Mouse (Mus musculus): ENCODE results near the gene Lrfn2. TPM values are rescaled to one million over a fixed set of nuclear protein-coding genes. Genes with fewer than 3 reads are reported as not detected.
A peak's percentile ranks its signal among the peaks of the same experiment; 100 is the strongest.

Gene Lrfn2
- polyA plus RNA-seq, 1 experiment from 2014 or later: 0.08 TPM

- Histone ChIP-seq H3K27ac (ENCODE audit: low read length) (no peak overlapping the region), H3K4me3 (ENCODE audit: low read length) (no peak overlapping the region), H3K9me3 (replicated peaks; ENCODE audit: control insufficient read depth, low read length) (peaks cover 2% of the 10 kb centered on the region; the same call in 1 of the 2 replicates), H3K27me3 (ENCODE audit: control insufficient read depth, insufficient read depth, low read length) (peaks cover 45% of the 10 kb centered on the region), H3K36me3 (ENCODE audit: control insufficient read depth, insufficient read depth) (no peaks in the 10 kb centered on the region), H3K9ac (ENCODE audit: low read length) (no peak overlapping the region), H3K4me2 (ENCODE audit: low read depth, low read length) (no peak overlapping the region), H3K4me1 (ENCODE audit: control insufficient read depth, insufficient read depth, low read length) (peaks cover 3% of the 10 kb centered on the region)
- ATAC-seq (replicated peaks; ENCODE audit: extremely low read depth, insufficient read depth, low FRiP score): no peak
- 45% methylated on average over 10 of the region's 10 CpGs for WGBS
Measured at GRCm38 (mm10) chr17:48930994-48931393, 1.2 kb upstream of the Lrfn2 start.

GRCm38 (mm10) chr17:48932406-48932906 is 277 bp downstream of the Lrfn2 start:
- H3K27ac ChIP-seq (ENCODE audit: low read length): no peak overlapping the region
- no peak for ATAC-seq (replicated peaks; ENCODE audit: extremely low read depth, insufficient read depth, low FRiP score)
- H3K4me3 ChIP-seq (ENCODE audit: low read length): peak overlapping the region; percentile 64
- H3K36me3 ChIP-seq (ENCODE audit: control insufficient read depth, insufficient read depth): no peaks in the 10 kb centered on the region
- no peaks in the 10 kb centered on the region for H3K9me3 ChIP-seq (replicated peaks; ENCODE audit: control insufficient read depth, low read length)
- peaks cover 49% of the 10 kb centered on the region for H3K27me3 ChIP-seq (ENCODE audit: control insufficient read depth, insufficient read depth, low read length)
- peak overlapping the region; percentile 94 for H3K4me2 ChIP-seq (ENCODE audit: low read depth, low read length)
- WGBS: under 1% methylated on average over 26 of the region's 26 CpGs
- no peak overlapping the region for H3K9ac ChIP-seq (ENCODE audit: low read length)
- H3K4me1 ChIP-seq (ENCODE audit: control insufficient read depth, insufficient read depth, low read length): peaks cover 3% of the 10 kb centered on the region

GRCm38 (mm10) chr17:48932916-48933315 is 737 bp downstream of the Lrfn2 start:
- Histone ChIP-seq H3K4me1 (ENCODE audit: control insufficient read depth, insufficient read depth, low read length) (peaks cover 3% of the 10 kb centered on the region), H3K4me2 (ENCODE audit: low read depth, low read length) (peak overlapping the region; percentile 94), H3K27ac (ENCODE audit: low read length) (no peak overlapping the region), H3K27me3 (ENCODE audit: control insufficient read depth, insufficient read depth, low read length) (peaks cover 49% of the 10 kb centered on the region), H3K36me3 (ENCODE audit: control insufficient read depth, insufficient read depth) (no peaks in the 10 kb centered on the region), H3K4me3 (ENCODE audit: low read length) (peak overlapping the region; percentile 64), H3K9ac (ENCODE audit: low read length) (no peak overlapping the region), H3K9me3 (replicated peaks; ENCODE audit: control insufficient read depth, low read length) (no peaks in the 10 kb centered on the region)
- WGBS: 7% methylated on average over 8 of the region's 9 CpGs
- no peak for ATAC-seq (replicated peaks; ENCODE audit: extremely low read depth, insufficient read depth, low FRiP score)

- H3K27me3 ChIP-seq (ENCODE audit: control insufficient read depth, insufficient read depth, low read length): peaks cover 46% of the 10 kb centered on the region
- H3K9ac ChIP-seq (ENCODE audit: low read length): no peak overlapping the region
- no peak overlapping the region for H3K4me2 ChIP-seq (ENCODE audit: low read depth, low read length)
- ATAC-seq (replicated peaks; ENCODE audit: extremely low read depth, insufficient read depth, low FRiP score): no peak
- H3K36me3 ChIP-seq (ENCODE audit: control insufficient read depth, insufficient read depth): no peaks in the 10 kb centered on the region
- no peak overlapping the region for H3K27ac ChIP-seq (ENCODE audit: low read length)
- no peak overlapping the region for H3K4me3 ChIP-seq (ENCODE audit: low read length)
- WGBS: 76% methylated on average over 8 of the region's 8 CpGs
- no peaks in the 10 kb centered on the region for H3K9me3 ChIP-seq (replicated peaks; ENCODE audit: control insufficient read depth, low read length)
- peaks cover 3% of the 10 kb centered on the region for H3K4me1 ChIP-seq (ENCODE audit: control insufficient read depth, insufficient read depth, low read length)
Measured at GRCm38 (mm10) chr17:48935201-48935600, 3.0 kb downstream of the Lrfn2 start.

- H3K27me3 ChIP-seq (ENCODE audit: control insufficient read depth, insufficient read depth, low read length): peaks cover 37% of the 10 kb centered on the region
Measured at GRCm38 (mm10) chr17:48936445-48937141, 4.4 kb downstream of the Lrfn2 start.

GRCm38 (mm10) chr17:48938711-48939220 is 6.6 kb downstream of the Lrfn2 start:
- Histone ChIP-seq H3K36me3 (ENCODE audit: control insufficient read depth, insufficient read depth) (no peaks in the 10 kb centered on the region), H3K9me3 (replicated peaks; ENCODE audit: control insufficient read depth, low read length) (no peaks in the 10 kb centered on the region), H3K27me3 (ENCODE audit: control insufficient read depth, insufficient read depth, low read length) (peaks cover 19% of the 10 kb centered on the region), H3K27ac (ENCODE audit: low read length) (no peak overlapping the region), H3K4me2 (ENCODE audit: low read depth, low read length) (no peak overlapping the region), H3K4me1 (ENCODE audit: control insufficient read depth, insufficient read depth, low read length) (no peaks in the 10 kb centered on the region), H3K4me3 (ENCODE audit: low read length) (no peak overlapping the region), H3K9ac (ENCODE audit: low read length) (no peak overlapping the region)
- 64% methylated on average over 7 of the region's 7 CpGs for WGBS
- no peak for ATAC-seq (replicated peaks; ENCODE audit: extremely low read depth, insufficient read depth, low FRiP score)

More at GRCm38 (mm10) chr17:48936445-48937141, 4.4 kb downstream of the Lrfn2 start:
- Histone ChIP-seq H3K36me3 (ENCODE audit: control insufficient read depth, insufficient read depth) (no peaks in the 10 kb centered on the region), H3K4me1 (ENCODE audit: control insufficient read depth, insufficient read depth, low read length) (no peaks in the 10 kb centered on the region), H3K9me3 (replicated peaks; ENCODE audit: control insufficient read depth, low read length) (no peaks in the 10 kb centered on the region), H3K9ac (ENCODE audit: low read length) (no peak overlapping the region), H3K27ac (ENCODE audit: low read length) (no peak overlapping the region), H3K4me3 (ENCODE audit: low read length) (no peak overlapping the region), H3K4me2 (ENCODE audit: low read depth, low read length) (no peak overlapping the region)
- no peak for ATAC-seq (replicated peaks; ENCODE audit: extremely low read depth, insufficient read depth, low FRiP score)
- WGBS: 35% methylated on average over 5 of the region's 5 CpGs

GRCm38 (mm10) chr17:48946315-48946714 is 14.1 kb downstream of the Lrfn2 start:
- Histone ChIP-seq H3K9ac (ENCODE audit: low read length) (no peak overlapping the region), H3K36me3 (ENCODE audit: control insufficient read depth, insufficient read depth) (no peaks in the 10 kb centered on the region), H3K4me2 (ENCODE audit: low read depth, low read length) (no peak overlapping the region), H3K4me1 (ENCODE audit: control insufficient read depth, insufficient read depth, low read length) (no peaks in the 10 kb centered on the region), H3K9me3 (replicated peaks; ENCODE audit: control insufficient read depth, low read length) (no peaks in the 10 kb centered on the region), H3K4me3 (ENCODE audit: low read length) (no peak overlapping the region), H3K27ac (ENCODE audit: low read length) (no peak overlapping the region), H3K27me3 (ENCODE audit: control insufficient read depth, insufficient read depth, low read length) (no peaks in the 10 kb centered on the region)
- ATAC-seq (replicated peaks; ENCODE audit: extremely low read depth, insufficient read depth, low FRiP score): no peak
- 74% methylated on average over 9 of the region's 9 CpGs for whole genome bisulfite sequencing

GRCm38 (mm10) chr17:48946765-48947164 is 14.6 kb downstream of the Lrfn2 start:
- no peak overlapping the region for H3K4me3 ChIP-seq (ENCODE audit: low read length)
- H3K4me2 ChIP-seq (ENCODE audit: low read depth, low read length): no peak overlapping the region
- H3K27ac ChIP-seq (ENCODE audit: low read length): no peak overlapping the region
- WGBS: 52% methylated on average over 3 of the region's 3 CpGs
- H3K9ac ChIP-seq (ENCODE audit: low read length): no peak overlapping the region
- no peaks in the 10 kb centered on the region for H3K27me3 ChIP-seq (ENCODE audit: control insufficient read depth, insufficient read depth, low read length)
- no peaks in the 10 kb centered on the region for H3K9me3 ChIP-seq (replicated peaks; ENCODE audit: control insufficient read depth, low read length)
- ATAC-seq (replicated peaks; ENCODE audit: extremely low read depth, insufficient read depth, low FRiP score): no peak
- no peaks in the 10 kb centered on the region for H3K36me3 ChIP-seq (ENCODE audit: control insufficient read depth, insufficient read depth)
- no peaks in the 10 kb centered on the region for H3K4me1 ChIP-seq (ENCODE audit: control insufficient read depth, insufficient read depth, low read length)

- H3K27ac ChIP-seq (ENCODE audit: low read length): no peak overlapping the region
- no peaks in the 10 kb centered on the region for H3K36me3 ChIP-seq (ENCODE audit: control insufficient read depth, insufficient read depth)
- ATAC-seq (replicated peaks; ENCODE audit: extremely low read depth, insufficient read depth, low FRiP score): no peak
- H3K27me3 ChIP-seq (ENCODE audit: control insufficient read depth, insufficient read depth, low read length): no peaks in the 10 kb centered on the region
- no peak overlapping the region for H3K4me3 ChIP-seq (ENCODE audit: low read length)
- H3K9ac ChIP-seq (ENCODE audit: low read length): no peak overlapping the region
- no peaks in the 10 kb centered on the region for H3K4me1 ChIP-seq (ENCODE audit: control insufficient read depth, insufficient read depth, low read length)
- WGBS: 80% methylated on average over 1 of the region's 1 CpGs
- no peaks in the 10 kb centered on the region for H3K9me3 ChIP-seq (replicated peaks; ENCODE audit: control insufficient read depth, low read length)
- no peak overlapping the region for H3K4me2 ChIP-seq (ENCODE audit: low read depth, low read length)
Measured at GRCm38 (mm10) chr17:48951250-48951649, 19.1 kb downstream of the Lrfn2 start.
